Mouse (Mus musculus) liver, adult 2 months (tissue): ENCODE measurements around the gene Kdm2b.

Experiments used
- CTCF ChIP-seq: fragments of 200-500 bp; IDR thresholded peaks from 2 replicates; pipeline ENCODE4 v1.5.1; 2011; ENCODE audit warnings: low read depth, low read length, control low read depth
- POLR2A ChIP-seq: fragments of 200-500 bp; IDR thresholded peaks from 2 replicates; pipeline ENCODE4 v1.6.1; 2011; ENCODE audit warnings: low read length, control low read depth; ENCODE audit not compliant: insufficient read depth; ENCODE audit errors: extremely low read depth

GRCm38 (mm10) chr5:122850319-122851002 is 139.2 kb downstream of the Kdm2b start:
- TF ChIP-seq POLR2A (no peak), CTCF (peak; percentile 27)
